Mouse (Mus musculus): Measurements from ENCODE around the gene Kdr. TPM values are rescaled to one million over a fixed set of nuclear protein-coding genes. Genes with fewer than 3 reads are reported as not detected.
"Not testable (repeated sequence)": the region's sequence is repeated elsewhere in the genome, so short reads cannot be mapped to it uniquely, and the experiment has no call there.

The Kdr gene
- polyA plus RNA-seq, 1 experiment from 2014 or later = 26.3 TPM

DNA sequence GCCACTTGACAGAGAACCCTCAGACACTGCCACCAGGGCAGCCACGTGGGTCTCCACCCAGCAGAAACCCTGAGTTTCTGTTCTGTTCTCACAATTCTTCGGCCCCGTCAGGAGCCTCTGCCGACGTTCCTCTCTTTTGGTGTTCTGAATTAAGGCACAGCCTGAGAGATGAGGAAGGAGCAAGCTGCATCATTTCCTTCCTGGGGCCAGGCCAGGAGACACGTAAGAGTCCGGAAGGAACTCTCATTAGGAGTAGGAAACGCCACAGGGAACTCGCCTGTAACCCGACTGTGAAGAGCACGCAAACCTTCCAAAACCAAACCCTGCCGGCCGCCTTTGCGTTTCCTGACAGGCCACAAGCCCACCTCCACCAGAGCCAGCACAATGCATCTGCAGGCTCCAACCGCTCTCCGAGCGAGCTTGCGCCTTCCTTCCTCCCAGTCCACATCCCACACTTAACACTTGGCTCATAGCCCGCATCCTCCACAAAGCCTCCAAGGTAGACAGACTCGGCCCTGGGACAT, 44.7 kb downstream of the Kdr start:
- no peaks in the 10 kb centered on the region for H3K4me1 ChIP-seq (replicated peaks)
- 86% methylated on average over 20 of the region's 20 CpGs for WGBS
- H3K27me3 ChIP-seq (ENCODE audit: insufficient read depth, poor library complexity, severe bottlenecking) = peaks cover 8% of the 10 kb centered on the region; the same call in 1 of the 2 replicates
- no peak for DNase-seq (ENCODE audit: low spot score)
- H3K9me3 ChIP-seq = no peaks in the 10 kb centered on the region
- no peak overlapping the region for H3K4me3 ChIP-seq
- no peak overlapping the region for H3K27ac ChIP-seq
- no peaks in the 10 kb centered on the region for H3K36me3 ChIP-seq

DNA sequence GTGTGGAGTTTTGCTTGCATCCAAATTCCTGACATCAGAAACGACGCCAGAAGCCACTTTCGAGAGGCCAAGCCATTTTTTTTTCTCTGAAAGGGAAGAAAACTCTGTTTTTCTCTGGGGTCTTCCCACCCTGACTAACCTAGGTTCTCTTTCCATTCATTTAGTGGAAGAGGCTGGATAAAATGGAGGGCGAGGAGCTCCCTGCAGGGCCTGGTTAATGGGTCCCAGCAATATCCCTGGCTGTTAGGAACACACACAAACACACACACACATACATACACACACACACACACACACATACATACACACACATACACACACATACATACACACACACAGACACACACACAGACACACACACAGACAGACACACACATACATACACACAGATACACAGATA, 46.8 kb downstream of the Kdr start:
- 88% methylated on average over 4 of the region's 4 CpGs for WGBS
- H3K36me3 ChIP-seq; H3K4me1 ChIP-seq (replicated peaks); DNase-seq (ENCODE audit: low spot score); H3K27ac ChIP-seq; H3K4me3 ChIP-seq; H3K27me3 ChIP-seq (ENCODE audit: insufficient read depth, poor library complexity, severe bottlenecking); H3K9me3 ChIP-seq: not testable (repeated sequence)

DNA sequence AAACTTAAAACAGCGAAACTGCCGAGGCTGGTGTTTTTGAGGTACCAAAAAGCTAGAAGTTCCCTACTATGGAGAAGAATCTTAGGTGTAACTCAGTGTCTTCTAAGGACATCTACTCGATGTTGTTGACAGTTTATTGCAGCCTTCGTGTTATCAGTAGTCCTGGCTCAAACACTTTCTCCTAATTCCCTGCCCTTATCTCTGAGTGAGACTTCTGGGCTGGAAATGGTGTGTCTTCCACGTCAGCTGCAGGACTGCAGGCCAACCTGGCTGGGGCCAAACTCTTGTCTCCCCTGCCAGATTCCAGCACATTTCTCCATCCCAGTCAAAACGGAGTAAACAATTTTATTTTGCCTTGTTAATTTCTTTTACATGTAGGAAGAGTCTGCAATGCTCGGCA, 48.3 kb downstream of the Kdr start:
- no peaks in the 10 kb centered on the region for H3K27me3 ChIP-seq (ENCODE audit: insufficient read depth, poor library complexity, severe bottlenecking)

DNA sequence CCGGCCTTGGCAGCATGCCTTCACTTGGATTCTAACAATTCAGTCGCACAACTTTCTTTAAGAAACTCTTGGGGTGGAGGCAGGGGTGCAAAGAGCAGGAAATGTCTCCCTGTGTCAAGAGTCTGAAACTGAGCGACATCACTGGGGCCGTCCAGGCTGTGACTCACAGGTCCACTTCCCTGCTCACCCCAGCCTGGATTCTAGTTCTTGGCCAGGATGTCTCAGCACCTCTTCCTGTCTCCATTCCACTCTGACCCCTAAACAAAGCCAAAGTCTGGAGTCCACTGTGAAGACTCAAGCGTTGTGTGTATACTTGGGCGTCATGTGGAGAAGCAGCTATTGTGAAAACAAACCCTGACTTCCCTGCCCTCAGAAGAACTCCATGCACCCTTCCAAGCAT, 55.6 kb downstream of the Kdr start:
- Histone ChIP-seq H3K9me3 (no peaks in the 10 kb centered on the region), H3K36me3 (no peaks in the 10 kb centered on the region), H3K4me3 (no peak overlapping the region), H3K27ac (no peak overlapping the region), H3K4me1 (replicated peaks) (peaks cover 3% of the 10 kb centered on the region; the same call in 1 of the 2 replicates), H3K27me3 (ENCODE audit: insufficient read depth, poor library complexity, severe bottlenecking) (no peaks in the 10 kb centered on the region)
- WGBS = 74% methylated on average over 6 of the region's 6 CpGs
- no peak for DNase-seq (ENCODE audit: low spot score)

More for the DNA sequence above, 48.3 kb downstream of the Kdr start:
- DNase-seq (ENCODE audit: low spot score) = no peak
- no peak overlapping the region for H3K27ac ChIP-seq
- WGBS = 81% methylated on average over 7 of the region's 7 CpGs
- H3K4me3 ChIP-seq = no peak overlapping the region
- no peaks in the 10 kb centered on the region for H3K36me3 ChIP-seq
- no peaks in the 10 kb centered on the region for H3K9me3 ChIP-seq
- no peaks in the 10 kb centered on the region for H3K4me1 ChIP-seq (replicated peaks)

DNA sequence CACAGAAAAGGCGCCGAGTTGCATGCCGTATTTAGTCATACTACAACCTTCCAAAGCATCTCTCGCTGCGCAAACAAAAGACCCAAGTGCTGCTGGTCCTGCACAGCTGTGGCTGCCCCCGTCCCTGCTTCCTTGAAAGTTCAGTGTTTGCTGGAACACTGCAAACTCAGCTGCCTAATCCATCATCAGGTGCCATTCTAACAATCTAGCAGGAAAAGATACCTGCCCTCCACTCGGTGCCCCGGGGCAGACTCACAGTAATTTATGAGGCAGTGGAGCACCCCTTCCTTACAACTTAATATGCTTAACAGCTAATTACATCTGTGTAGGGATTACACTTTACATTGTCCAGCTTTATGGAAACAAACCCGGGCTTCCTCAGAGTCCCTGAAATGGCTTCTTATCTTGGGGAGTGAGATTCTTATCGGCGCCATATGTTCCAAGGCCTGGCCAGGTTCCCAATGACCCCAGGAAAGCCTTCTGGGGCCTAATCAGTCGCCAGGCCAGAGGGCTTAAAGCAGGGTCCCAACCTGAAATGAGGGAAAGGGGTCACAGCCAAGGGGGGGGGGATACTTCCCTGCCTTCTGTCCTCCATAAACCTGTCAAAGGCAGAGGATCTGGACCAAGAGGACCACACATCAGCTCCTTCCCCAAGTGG, 56.4 kb downstream of the Kdr start:
- H3K27me3 ChIP-seq (ENCODE audit: insufficient read depth, poor library complexity, severe bottlenecking) = no peaks in the 10 kb centered on the region
- H3K4me3 ChIP-seq = no peak overlapping the region
- H3K9me3 ChIP-seq = no peaks in the 10 kb centered on the region
- 76% methylated on average over 12 of the region's 12 CpGs for WGBS
- no peak for DNase-seq (ENCODE audit: low spot score)
- H3K27ac ChIP-seq = 0 out of 2 replicates have a peak overlapping the region, but pooled peaks have one; percentile 29
- no peaks in the 10 kb centered on the region for H3K36me3 ChIP-seq
- peaks cover 3% of the 10 kb centered on the region; the same call in 1 of the 2 replicates for H3K4me1 ChIP-seq (replicated peaks)

DNA sequence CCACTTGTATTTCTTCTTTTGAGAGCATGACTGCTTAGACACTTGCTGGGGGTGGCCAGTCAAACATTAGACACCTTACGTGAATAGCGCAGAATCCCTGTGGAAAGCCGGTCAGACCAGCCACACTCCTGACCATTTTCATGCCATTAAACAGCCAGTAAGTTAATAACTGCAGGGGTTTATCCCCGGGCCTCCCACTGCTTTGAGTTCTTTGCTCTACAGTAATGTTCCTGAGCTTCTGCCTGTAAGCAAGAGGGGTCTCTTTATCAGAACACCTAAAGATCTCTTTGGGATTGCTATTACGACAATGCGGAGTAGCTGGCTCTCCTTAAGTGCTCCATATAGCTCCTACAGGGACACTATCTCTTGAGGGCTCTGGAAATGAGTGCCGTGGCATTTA, 58.7 kb downstream of the Kdr start:
- WGBS = 93% methylated on average over 7 of the region's 7 CpGs
- no peaks in the 10 kb centered on the region for H3K36me3 ChIP-seq
- no peak overlapping the region for H3K4me3 ChIP-seq
- H3K27ac ChIP-seq = no peak overlapping the region
- H3K27me3 ChIP-seq (ENCODE audit: insufficient read depth, poor library complexity, severe bottlenecking) = no peaks in the 10 kb centered on the region
- DNase-seq (ENCODE audit: low spot score) = no peak
- no peaks in the 10 kb centered on the region for H3K9me3 ChIP-seq
- peaks cover 3% of the 10 kb centered on the region; the same call in 1 of the 2 replicates for H3K4me1 ChIP-seq (replicated peaks)

DNA sequence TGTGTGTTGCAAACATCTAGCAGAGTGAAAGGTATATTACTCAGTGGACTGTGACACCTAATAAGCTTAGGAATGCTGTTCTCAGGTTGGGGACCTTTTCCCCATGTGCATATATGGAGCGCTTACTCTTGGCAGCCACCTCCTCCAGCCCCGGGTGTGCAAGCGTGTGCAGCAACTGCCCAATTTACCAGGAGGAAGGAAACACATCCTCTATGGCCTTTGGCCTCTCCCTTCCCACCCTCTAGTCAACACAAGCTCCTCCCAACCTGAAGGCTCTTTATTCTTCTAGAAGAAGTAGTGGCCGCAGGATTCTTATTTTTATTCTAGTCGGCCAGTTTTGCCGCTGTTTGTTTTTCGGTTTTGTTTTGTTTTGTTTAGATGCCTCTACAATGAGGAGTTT, 60.1 kb downstream of the Kdr start:
- Histone ChIP-seq H3K27me3 (ENCODE audit: insufficient read depth, poor library complexity, severe bottlenecking) (no peaks in the 10 kb centered on the region), H3K4me3 (no peak overlapping the region), H3K4me1 (replicated peaks) (0 out of 2 replicates have a peak, but pooled peaks cover 3% of the 10 kb centered on the region), H3K36me3 (no peaks in the 10 kb centered on the region), H3K9me3 (no peaks in the 10 kb centered on the region), H3K27ac (no peak overlapping the region)
- no peak for DNase-seq (ENCODE audit: low spot score)
- WGBS = 86% methylated on average over 7 of the region's 7 CpGs

DNA sequence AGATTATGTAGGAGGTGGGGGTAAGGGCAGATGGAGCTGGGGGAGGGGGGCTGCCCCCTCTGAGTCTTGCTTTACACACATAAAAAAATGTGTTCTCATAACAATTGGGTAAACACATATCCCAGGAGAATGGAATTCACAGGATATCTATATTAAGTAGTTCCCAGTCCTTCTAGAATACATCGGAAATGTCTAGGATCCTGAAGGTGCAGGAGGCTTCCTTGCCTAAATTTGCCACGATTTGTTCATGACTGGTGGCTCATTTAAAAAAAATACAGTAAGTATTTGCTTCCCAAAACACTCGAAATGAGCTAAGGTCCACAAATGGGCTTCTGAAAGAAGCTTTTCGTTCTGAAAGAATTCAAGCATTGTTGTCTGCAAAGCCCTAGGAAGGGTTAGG, 61.0 kb downstream of the Kdr start:
- Histone ChIP-seq H3K27ac (no peak overlapping the region), H3K4me3 (no peak overlapping the region), H3K27me3 (ENCODE audit: insufficient read depth, poor library complexity, severe bottlenecking) (no peaks in the 10 kb centered on the region), H3K36me3 (no peaks in the 10 kb centered on the region), H3K4me1 (replicated peaks) (no peaks in the 10 kb centered on the region), H3K9me3 (no peaks in the 10 kb centered on the region)
- WGBS = 82% methylated on average over 4 of the region's 4 CpGs
- no peak for DNase-seq (ENCODE audit: low spot score)

DNA sequence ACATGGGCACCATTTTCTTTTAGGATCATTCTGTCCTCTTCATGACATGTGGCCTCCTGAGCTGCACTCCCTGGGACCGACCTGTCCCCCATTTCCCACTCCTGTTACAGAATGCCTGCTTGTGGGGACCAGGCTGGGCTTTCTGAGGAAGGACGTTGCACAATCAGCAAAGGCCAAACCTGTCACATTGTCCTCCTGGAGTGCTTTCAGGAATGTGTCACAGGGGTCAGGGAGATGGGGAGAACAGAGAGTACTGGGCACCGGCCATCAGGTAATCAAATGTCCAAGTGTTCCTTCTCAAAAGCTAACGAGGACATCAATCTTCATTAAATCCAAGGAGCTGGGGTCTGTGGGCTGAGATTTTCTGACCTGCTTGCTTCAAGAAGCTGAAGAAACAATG, 72.2 kb downstream of the Kdr start:
- no peak for DNase-seq (ENCODE audit: low spot score)
- Histone ChIP-seq H3K27ac (no peak overlapping the region), H3K9me3 (no peaks in the 10 kb centered on the region), H3K4me1 (replicated peaks) (0 out of 2 replicates have a peak, but pooled peaks cover under 1% of the 10 kb centered on the region), H3K36me3 (no peaks in the 10 kb centered on the region), H3K4me3 (no peak overlapping the region), H3K27me3 (ENCODE audit: insufficient read depth, poor library complexity, severe bottlenecking) (no peaks in the 10 kb centered on the region)
- WGBS = 52% methylated on average over 4 of the region's 4 CpGs

DNA sequence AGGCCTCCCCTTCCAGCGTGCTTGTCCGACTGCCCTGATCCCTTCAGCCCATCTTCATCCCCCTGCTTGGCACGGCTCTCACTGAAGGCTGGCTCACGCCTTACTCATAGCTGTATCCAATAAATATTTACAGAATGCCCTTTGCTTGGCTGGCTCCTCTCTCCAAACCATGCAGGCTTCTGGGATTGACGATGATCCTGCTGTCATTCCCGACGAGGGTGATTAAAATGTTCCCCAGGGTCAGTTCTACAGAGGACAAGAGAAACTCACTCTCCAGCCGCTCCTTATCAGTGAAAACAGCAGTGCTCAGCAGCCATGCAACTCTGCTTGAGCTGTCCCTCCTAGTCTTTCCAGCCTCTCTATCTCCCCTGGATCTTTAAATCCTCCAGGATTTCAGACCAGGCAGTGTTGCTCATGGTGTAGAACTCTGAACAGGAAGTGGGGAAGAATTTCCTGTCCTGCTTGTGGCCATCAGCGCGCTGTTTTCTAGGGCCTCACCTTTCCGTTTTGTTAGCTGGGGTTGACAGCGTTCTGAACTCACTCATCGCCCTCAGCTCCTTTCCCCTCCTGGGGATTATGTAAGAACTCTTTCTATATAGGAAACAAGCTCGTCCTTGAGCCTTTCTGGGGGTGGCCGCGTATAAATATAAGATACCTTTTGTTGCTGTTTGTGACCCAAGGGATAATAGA, 77.9 kb downstream of the Kdr start:
- Histone ChIP-seq H3K4me3 (no peak overlapping the region), H3K9me3 (no peaks in the 10 kb centered on the region), H3K27me3 (ENCODE audit: insufficient read depth, poor library complexity, severe bottlenecking) (no peaks in the 10 kb centered on the region), H3K36me3 (no peaks in the 10 kb centered on the region), H3K27ac (no peak overlapping the region; the same call in 1 of the 2 replicates), H3K4me1 (replicated peaks) (peaks cover 33% of the 10 kb centered on the region)
- 60% methylated on average over 16 of the region's 16 CpGs for WGBS
- DNase-seq (ENCODE audit: low spot score) = no peak

DNA sequence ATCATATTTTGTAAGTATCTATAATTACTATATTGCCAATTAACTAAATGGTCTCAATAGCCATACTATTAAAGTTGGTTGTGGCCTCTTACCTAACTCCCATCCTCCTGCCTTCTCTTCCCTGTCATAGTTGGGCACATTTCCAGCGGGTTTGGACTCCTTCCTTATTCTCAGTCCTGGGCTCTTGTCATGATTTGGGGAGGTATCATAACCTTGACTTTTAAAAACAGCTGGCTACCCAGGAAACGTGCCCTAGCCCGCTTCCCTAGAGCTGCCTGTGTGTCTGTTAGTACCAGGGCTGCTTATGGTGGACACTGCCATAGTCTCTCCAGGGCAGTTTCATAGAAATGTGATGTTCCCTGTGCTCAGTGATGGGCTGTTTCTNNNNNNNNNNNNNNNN, 82.9 kb downstream of the Kdr start:
- Histone ChIP-seq H3K9me3 (no peaks in the 10 kb centered on the region), H3K27me3 (ENCODE audit: insufficient read depth, poor library complexity, severe bottlenecking) (0 out of 2 replicates have a peak, but pooled peaks cover 7% of the 10 kb centered on the region), H3K4me1 (replicated peaks) (peaks cover 25% of the 10 kb centered on the region), H3K27ac (no peak overlapping the region), H3K36me3 (no peaks in the 10 kb centered on the region), H3K4me3 (no peak overlapping the region)
- WGBS = 91% methylated on average over 3 of the region's 3 CpGs
- no peak for DNase-seq (ENCODE audit: low spot score)

DNA sequence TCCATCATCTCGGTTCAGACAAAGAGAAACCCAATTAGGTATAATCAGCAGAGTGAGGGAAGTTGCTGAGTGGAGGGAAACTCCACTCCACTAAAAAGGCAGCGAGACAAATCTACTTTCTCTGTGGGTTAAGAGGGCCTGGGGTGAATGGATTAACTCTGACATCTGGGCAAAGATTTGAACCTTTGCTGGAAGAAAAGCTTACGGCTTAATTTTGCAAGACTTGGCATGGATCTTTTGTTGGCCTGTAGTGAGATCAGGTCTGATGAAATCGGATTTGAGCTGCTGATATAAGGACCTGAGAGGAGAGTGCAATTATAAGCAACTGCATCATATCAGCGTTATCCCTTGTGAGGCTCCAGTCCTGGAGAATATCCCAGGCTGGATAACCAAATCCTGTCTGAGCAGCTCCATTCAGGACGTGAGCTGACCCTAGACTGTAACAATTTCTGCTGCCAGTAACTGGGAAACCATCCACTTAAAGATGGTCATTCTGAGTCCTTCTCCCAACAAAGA, 85.2 kb downstream of the Kdr start:
- no peak overlapping the region for H3K27ac ChIP-seq

More for the DNA sequence above, 85.2 kb downstream of the Kdr start:
- 0 out of 2 replicates have a peak, but pooled peaks cover 7% of the 10 kb centered on the region for H3K27me3 ChIP-seq (ENCODE audit: insufficient read depth, poor library complexity, severe bottlenecking)
- 66% methylated on average over 6 of the region's 6 CpGs for WGBS
- no peak for DNase-seq (ENCODE audit: low spot score)
- no peaks in the 10 kb centered on the region for H3K36me3 ChIP-seq
- no peaks in the 10 kb centered on the region for H3K9me3 ChIP-seq
- H3K4me3 ChIP-seq = no peak overlapping the region
- peaks cover 19% of the 10 kb centered on the region for H3K4me1 ChIP-seq (replicated peaks)

Measured in hindbrain, embryonic 10.5 days (tissue).